Mouse (Mus musculus) midbrain, embryonic 16.5 days (tissue): Measurements from ENCODE around the gene Ces4a. TPM values are rescaled to one million over a fixed set of nuclear protein-coding genes. Genes with fewer than 3 reads are reported as not detected.

Experiments
- ATAC-seq: fragments of 200-750 bp; cut with Nextera tagmentation; 2 replicates; pipeline ENCODE4 v1.8.0; 2017; ENCODE audit warnings: moderate TSS enrichment
- H3K27ac ChIP-seq: fragments of 300-500 bp; sonication (generic); 2 replicates; pipeline ENCODE4 v1.5.1; 2014; ENCODE audit warnings: mild to moderate bottlenecking, low read length, mixed read lengths
- H3K27me3 ChIP-seq: fragments of 300-500 bp; sonication (generic); 2 replicates; pipeline ENCODE4 v1.6.1; 2014; ENCODE audit warnings: low read depth, low read length, mixed read lengths; ENCODE audit not compliant: control insufficient read depth, insufficient read depth
- H3K36me3 ChIP-seq: fragments of 300-500 bp; sonication (generic); 2 replicates; pipeline ENCODE4 v1.6.1; 2014; ENCODE audit warnings: mild to moderate bottlenecking, low read length, moderate library complexity, mixed read lengths; ENCODE audit not compliant: control insufficient read depth, insufficient read depth
- H3K4me1 ChIP-seq: fragments of 300-500 bp; sonication (generic); 2 replicates; pipeline ENCODE4 v1.6.1; 2014; ENCODE audit warnings: mild to moderate bottlenecking, low read length, mixed read lengths; ENCODE audit not compliant: control insufficient read depth, insufficient read depth
- H3K4me2 ChIP-seq: fragments of 300-500 bp; sonication (generic); 2 replicates; pipeline ENCODE4 v1.6.1; 2014; ENCODE audit warnings: mild to moderate bottlenecking, low read length, mixed read lengths
- H3K4me3 ChIP-seq: fragments of 300-500 bp; sonication (generic); 2 replicates; pipeline ENCODE4 v1.5.1; 2014; ENCODE audit warnings: low read depth, mild to moderate bottlenecking, low read length, moderate library complexity, mixed read lengths
- H3K9ac ChIP-seq: fragments of 300-500 bp; sonication (generic); 2 replicates; pipeline ENCODE4 v1.6.1; 2014; ENCODE audit warnings: low read depth, low read length, mixed read lengths
- H3K9me3 ChIP-seq: fragments of 300-500 bp; sonication (generic); replicated peaks from 2 replicates; pipeline ENCODE4 v1.6.1; 2014; ENCODE audit warnings: mild to moderate bottlenecking, low read length, mixed read lengths; ENCODE audit not compliant: control insufficient read depth, poor library complexity, severe bottlenecking
- WGBS: fragments of 180-500 bp; shearing (Covaris S2); extraction: QIAGEN DNeasy Blood & Tissue Kit; methylation state at CpG from one replicate; pipeline ENCODE4 v1.1.7; 2014; 5-methylcytosine and 5-hydroxymethylcytosine counted together
- polyA plus RNA-seq: library from polyadenylated mRNA; unstranded; fragments of >200 nt; fragmentation: Nextera tagmentation; extraction: Ambion mirVana; gene quantifications from 2 replicates; pipeline ENCODE4 v1.2.1, GENCODE M21; 2015

The Ces4a gene
- polyA plus RNA-seq, 1 experiment from 2014 or later: not detected

GRCm38 (mm10) chr8:105164272-105164902, 32.8 kb downstream of the Ces4a start:
- 41% methylated on average over 6 of the region's 6 CpGs for WGBS
- H3K4me2 ChIP-seq: no peak overlapping the region

DNA sequence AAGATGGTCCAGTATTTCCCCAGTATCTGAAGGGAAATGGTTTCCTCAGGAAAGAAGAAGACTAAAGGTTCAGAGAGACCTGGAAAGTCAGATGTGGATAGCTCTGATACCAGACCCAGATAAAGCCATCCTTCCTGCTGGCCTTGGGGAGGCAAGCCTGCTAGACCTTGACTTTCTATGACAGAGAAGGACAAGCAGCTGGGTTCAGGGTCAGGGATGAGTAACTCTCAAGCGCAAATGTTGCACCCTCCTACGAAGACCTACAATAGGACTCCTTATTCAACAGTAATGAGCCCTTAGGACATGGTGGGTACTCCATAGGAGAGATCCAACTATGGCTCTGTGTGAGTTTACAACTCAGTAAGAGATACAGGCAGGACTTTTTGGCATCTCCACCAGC, 33.6 kb downstream of the Ces4a start:
- no peak for ATAC-seq
- WGBS: 85% methylated on average over 2 of the region's 2 CpGs
- no peaks in the 10 kb centered on the region for H3K27me3 ChIP-seq

More at GRCm38 (mm10) chr8:105164272-105164902, 32.8 kb downstream of the Ces4a start:
- Histone ChIP-seq H3K9me3 (no peaks in the 10 kb centered on the region), H3K4me3 (no peak overlapping the region), H3K4me1 (no peaks in the 10 kb centered on the region), H3K9ac (no peak overlapping the region), H3K27ac (no peak overlapping the region), H3K27me3 (no peaks in the 10 kb centered on the region), H3K36me3 (no peaks in the 10 kb centered on the region)
- ATAC-seq: no peak

DNA sequence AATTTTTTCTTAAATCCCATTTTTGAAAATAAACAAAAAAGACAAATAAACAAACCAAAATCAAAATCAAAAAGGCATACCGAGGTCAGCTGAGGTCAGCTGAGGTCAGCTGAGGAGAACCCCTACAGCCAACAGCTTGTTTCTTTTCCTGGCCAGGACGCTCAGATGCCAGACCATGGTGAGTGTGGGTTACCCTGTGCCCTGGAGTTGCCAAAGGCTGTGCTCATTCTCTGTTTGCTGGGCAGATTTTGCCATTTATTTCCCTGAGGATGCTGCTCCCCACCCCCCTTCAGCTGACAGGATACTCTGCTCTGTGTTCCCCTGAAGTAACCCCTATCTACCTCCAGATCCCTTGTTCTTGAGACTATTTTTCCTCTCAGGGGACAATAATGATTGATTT, 35.5 kb downstream of the Ces4a start:
- Histone ChIP-seq H3K36me3 (no peaks in the 10 kb centered on the region), H3K4me3 (no peak overlapping the region), H3K27ac (no peak overlapping the region), H3K4me2 (no peak overlapping the region), H3K27me3 (no peaks in the 10 kb centered on the region), H3K9ac (no peak overlapping the region), H3K4me1 (peaks cover 8% of the 10 kb centered on the region; the same call in 1 of the 2 replicates), H3K9me3 (no peaks in the 10 kb centered on the region)
- no peak for ATAC-seq
- 88% methylated on average over 2 of the region's 2 CpGs for WGBS

More for the DNA sequence above, 33.6 kb downstream of the Ces4a start:
- H3K4me2 ChIP-seq: no peak overlapping the region
- no peak overlapping the region for H3K27ac ChIP-seq
- no peak overlapping the region for H3K9ac ChIP-seq
- H3K4me3 ChIP-seq: no peak overlapping the region
- no peaks in the 10 kb centered on the region for H3K9me3 ChIP-seq
- no peaks in the 10 kb centered on the region for H3K36me3 ChIP-seq
- peaks cover 3% of the 10 kb centered on the region; the same call in 1 of the 2 replicates for H3K4me1 ChIP-seq

- no peak for ATAC-seq
- Histone ChIP-seq H3K9ac (no peak overlapping the region), H3K27me3 (no peaks in the 10 kb centered on the region), H3K4me1 (peaks cover 14% of the 10 kb centered on the region; the same call in 1 of the 2 replicates), H3K36me3 (no peaks in the 10 kb centered on the region), H3K4me2 (no peak overlapping the region), H3K27ac (no peak overlapping the region), H3K4me3 (no peak overlapping the region), H3K9me3 (no peaks in the 10 kb centered on the region)
- 59% methylated on average over 3 of the region's 3 CpGs for WGBS
Measured at GRCm38 (mm10) chr8:105169582-105169981, 38.0 kb downstream of the Ces4a start.

DNA sequence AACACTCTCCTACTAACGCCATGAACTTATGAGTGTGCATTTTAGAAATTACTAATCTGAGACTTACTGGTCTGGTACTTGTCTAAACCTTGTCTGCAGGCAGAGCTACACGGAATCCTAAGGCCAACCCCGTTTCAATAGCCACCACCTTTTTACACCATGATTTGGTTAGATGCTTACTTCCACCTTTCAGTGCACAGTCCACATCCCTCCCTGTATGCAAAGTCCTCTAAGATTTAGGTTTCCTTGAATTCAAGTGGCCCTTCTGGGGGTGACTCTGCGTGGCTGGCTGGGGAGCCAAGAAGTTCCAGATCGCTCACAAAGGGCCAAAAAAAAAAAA, 38.4 kb downstream of the Ces4a start:
- no peaks in the 10 kb centered on the region for H3K36me3 ChIP-seq
- H3K4me2 ChIP-seq: peak overlapping the region; percentile 79
- H3K9me3 ChIP-seq: no peaks in the 10 kb centered on the region
- H3K27ac ChIP-seq: peak overlapping the region; percentile 63
- H3K27me3 ChIP-seq: no peaks in the 10 kb centered on the region
- H3K4me1 ChIP-seq: peaks cover 14% of the 10 kb centered on the region; the same call in 1 of the 2 replicates
- WGBS: 5% methylated on average over 5 of the region's 5 CpGs
- ATAC-seq: no peak
- H3K9ac ChIP-seq: peak overlapping the region; percentile 57
- peak overlapping the region; percentile 60 for H3K4me3 ChIP-seq

DNA sequence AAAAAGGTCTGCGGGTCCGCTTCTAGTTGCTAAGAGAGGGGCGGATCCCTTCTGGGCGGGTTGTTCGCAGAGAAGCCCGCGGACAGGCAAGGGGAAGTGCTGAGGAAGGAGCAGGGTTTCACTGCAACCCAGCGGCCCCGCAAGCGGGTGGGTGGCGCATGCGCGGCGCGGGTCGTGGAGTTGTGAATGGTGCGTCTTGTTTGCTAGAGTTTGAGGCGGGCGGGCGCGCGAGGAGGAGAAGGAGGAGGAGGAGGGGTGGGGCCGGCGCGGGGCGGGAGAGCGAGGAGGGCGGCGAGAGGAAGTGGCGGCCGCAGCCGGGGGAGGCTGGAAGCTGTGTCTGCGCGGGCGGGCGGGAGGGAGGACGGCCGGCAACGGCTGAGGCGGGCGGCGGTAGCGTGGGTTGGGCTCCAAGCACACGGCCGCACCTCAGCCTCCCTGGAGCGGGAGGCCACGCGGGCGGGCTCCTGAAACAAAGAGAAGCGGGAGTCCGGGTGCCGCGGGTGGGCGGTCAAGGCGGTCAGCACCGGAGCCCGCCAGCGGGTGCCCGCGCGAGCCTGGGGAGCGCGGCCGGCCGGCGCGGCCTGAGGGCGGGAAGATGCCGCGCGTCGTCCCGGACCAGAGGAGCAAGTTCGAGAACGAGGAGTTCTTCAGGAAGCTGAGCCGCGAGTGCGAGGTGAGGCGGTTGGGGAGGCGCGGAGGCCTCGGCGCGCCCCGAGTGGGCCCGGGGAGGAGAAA, 38.9 kb downstream of the Ces4a start, which contains the start of gene Cbfb:
TSS of gene Cbfb (plus strand) at position 294 of the 735 bp plus-strand sequence.
- WGBS: under 1% methylated on average over 82 of the region's 86 CpGs
- Histone ChIP-seq H3K9ac (peak within 1 kb of the TSS; percentile 66), H3K9me3 (no peaks in the 10 kb centered on the region), H3K27ac (peak within 1 kb of the TSS; percentile 77), H3K27me3 (no peaks in the 10 kb centered on the region), H3K4me1 (peaks cover 14% of the 10 kb centered on the region; the same call in 1 of the 2 replicates), H3K36me3 (no peaks in the 10 kb centered on the region), H3K4me3 (peak within 1 kb of the TSS; percentile 60), H3K4me2 (peak within 1 kb of the TSS; percentile 79)
- peak; percentile 95 for ATAC-seq

DNA sequence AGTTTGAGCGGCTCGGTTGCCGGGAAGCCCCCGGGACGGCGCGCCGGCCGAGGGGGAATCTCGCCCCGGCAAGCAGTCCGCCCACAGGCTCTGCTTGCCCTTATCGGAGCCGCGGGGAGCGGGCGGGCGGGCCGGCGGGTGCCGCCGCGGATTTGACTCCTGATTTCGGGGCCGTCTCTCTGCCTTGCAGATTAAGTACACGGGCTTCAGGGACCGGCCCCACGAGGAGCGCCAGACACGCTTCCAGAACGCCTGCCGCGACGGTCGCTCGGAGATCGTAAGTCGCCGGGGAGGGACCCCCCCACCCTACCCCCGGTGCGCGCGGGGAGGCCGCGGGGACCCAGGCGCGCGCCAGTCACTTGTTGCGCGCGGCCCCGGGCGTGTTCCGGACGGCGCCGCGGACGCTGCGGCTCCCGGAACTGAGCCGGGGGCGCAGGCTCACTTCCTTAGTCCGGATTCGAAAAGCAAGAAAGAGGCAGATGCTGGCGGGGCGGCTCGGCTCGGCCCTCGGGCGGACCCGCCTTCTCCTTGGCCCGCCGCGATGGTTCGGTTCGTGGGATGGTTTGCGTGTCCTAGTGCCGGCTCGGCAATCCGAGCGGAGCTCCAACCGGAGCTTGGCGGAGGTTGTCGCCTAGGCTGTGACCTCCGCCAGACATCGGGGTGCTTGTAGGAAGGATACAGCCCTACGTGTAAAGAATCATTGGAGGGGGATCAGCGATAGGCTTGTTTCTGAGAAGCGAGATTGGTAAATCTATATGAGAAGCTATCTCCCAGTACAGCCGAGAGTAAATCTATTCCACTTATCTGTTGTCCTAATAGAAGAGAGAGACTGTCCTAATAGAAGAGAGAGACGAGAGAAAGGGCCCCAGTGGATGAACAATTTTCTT, 39.8 kb downstream of the Ces4a start:
- peak; percentile 55 for ATAC-seq

GRCm38 (mm10) chr8:105172003-105172362, 40.4 kb downstream of the Ces4a start:
- Histone ChIP-seq H3K9me3 (no peaks in the 10 kb centered on the region), H3K4me2 (peak overlapping the region; percentile 79), H3K4me1 (peaks cover 14% of the 10 kb centered on the region; the same call in 1 of the 2 replicates), H3K9ac (0 out of 2 replicates have a peak overlapping the region, but pooled peaks have one; percentile 28), H3K27ac (no peak overlapping the region), H3K27me3 (no peaks in the 10 kb centered on the region), H3K36me3 (no peaks in the 10 kb centered on the region), H3K4me3 (peak overlapping the region; percentile 60)
- WGBS: 27% methylated on average over 6 of the region's 6 CpGs
- ATAC-seq: no peak

More for the DNA sequence above, 39.8 kb downstream of the Ces4a start:
- WGBS: under 1% methylated on average over 86 of the region's 92 CpGs
- Histone ChIP-seq H3K4me3 (peak overlapping the region; percentile 60), H3K27ac (peak overlapping the region; percentile 77), H3K27me3 (no peaks in the 10 kb centered on the region), H3K4me1 (peaks cover 14% of the 10 kb centered on the region; the same call in 1 of the 2 replicates), H3K4me2 (peak overlapping the region; percentile 79), H3K9ac (peak overlapping the region; percentile 66), H3K36me3 (no peaks in the 10 kb centered on the region), H3K9me3 (no peaks in the 10 kb centered on the region)
